Mouse (Mus musculus): ENCODE measurements around the gene Adamts20. TPM values are rescaled to one million over a fixed set of nuclear protein-coding genes. Genes with fewer than 3 reads are reported as not detected.
"Not testable (repeated sequence)": the region's sequence is repeated elsewhere in the genome, so short reads cannot be mapped to it uniquely, and the experiment has no call there.

Adamts20 gene
- polyA plus RNA-seq, 1 experiment, result 0.22 TPM

DNA sequence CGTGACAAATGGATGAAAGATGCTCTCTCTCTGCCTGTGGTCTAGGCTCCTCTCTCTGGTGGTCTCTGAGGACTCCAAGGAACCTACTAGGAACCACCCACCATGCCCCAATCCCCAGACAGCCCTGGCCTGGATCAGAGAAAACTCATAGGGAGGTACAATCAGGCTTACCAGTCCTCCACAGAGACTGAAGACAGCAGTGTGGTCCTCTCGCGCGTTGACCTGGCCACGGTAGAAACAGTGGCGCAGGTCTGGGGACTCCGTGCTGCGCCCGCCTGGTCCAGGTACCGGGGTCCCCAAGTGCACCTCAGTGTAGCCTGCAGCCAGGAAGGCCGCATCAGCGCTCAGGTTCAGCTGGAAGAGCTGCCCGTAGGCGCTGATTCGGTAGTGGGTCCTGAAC, 62.2 kb downstream of the Adamts20 start:
- TF ChIP-seq CTCF (IDR thresholded peaks at IDR 0.05; ENCODE audit: borderline replicate concordance, control insufficient read depth, extremely low read depth, insufficient read depth, low read length, poor library complexity) (no peak), POLR2A (IDR thresholded peaks at IDR 0.05; ENCODE audit: control insufficient read depth, extremely low read depth, insufficient read depth, low read length, poor library complexity) (no peak)
- Histone ChIP-seq H3K27me3 (ENCODE audit: control insufficient read depth, insufficient read depth, low read length) (peaks cover 6% of the 10 kb centered on the region), H3K27ac (ENCODE audit: control insufficient read depth, insufficient read depth, low read length) (no peak overlapping the region), H3K4me3 (ENCODE audit: control insufficient read depth, insufficient read depth, low read length) (no peak overlapping the region), H3K4me1 (replicated peaks; ENCODE audit: control insufficient read depth, insufficient read depth, low read length) (peaks cover 13% of the 10 kb centered on the region), H3K36me3 (ENCODE audit: control insufficient read depth, insufficient read depth, low read length) (no peaks in the 10 kb centered on the region)
- WGBS, result 14% methylated on average over 15 of the region's 15 CpGs
- no peak for DNase-seq

DNA sequence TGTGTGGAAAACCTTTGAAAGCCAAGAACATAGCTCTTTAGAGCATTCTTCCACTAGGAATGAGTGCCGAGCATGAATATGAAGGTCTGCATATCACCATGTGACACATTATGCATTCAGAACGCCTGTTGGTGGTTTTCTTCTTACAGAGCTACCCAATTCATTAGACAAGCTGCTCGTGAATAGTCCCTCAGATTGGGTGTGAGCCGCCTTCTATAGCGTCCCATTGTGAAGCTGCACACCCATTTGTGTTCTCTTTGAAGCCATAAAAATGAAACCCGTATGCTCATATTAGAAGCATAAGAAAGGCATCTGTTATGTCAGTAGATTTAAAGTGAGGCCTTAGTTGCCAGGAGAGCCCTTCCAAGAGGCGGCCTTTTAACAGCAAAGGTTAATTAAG, 72.5 kb downstream of the Adamts20 start:
- no peak for DNase-seq
- Histone ChIP-seq H3K27ac (ENCODE audit: control insufficient read depth, insufficient read depth, low read length) (no peak overlapping the region), H3K4me3 (ENCODE audit: control insufficient read depth, insufficient read depth, low read length) (no peak overlapping the region), H3K36me3 (ENCODE audit: control insufficient read depth, insufficient read depth, low read length) (no peaks in the 10 kb centered on the region), H3K27me3 (ENCODE audit: control insufficient read depth, insufficient read depth, low read length) (no peaks in the 10 kb centered on the region), H3K4me1 (replicated peaks; ENCODE audit: control insufficient read depth, insufficient read depth, low read length) (0 out of 2 replicates have a peak, but pooled peaks cover 2% of the 10 kb centered on the region)
- TF ChIP-seq CTCF (IDR thresholded peaks at IDR 0.05; ENCODE audit: borderline replicate concordance, control insufficient read depth, extremely low read depth, insufficient read depth, low read length, poor library complexity), result no peak
- TF ChIP-seq POLR2A (IDR thresholded peaks at IDR 0.05; ENCODE audit: control insufficient read depth, extremely low read depth, insufficient read depth, low read length, poor library complexity), result no peak
- WGBS, result 93% methylated on average over 7 of the region's 7 CpGs

DNA sequence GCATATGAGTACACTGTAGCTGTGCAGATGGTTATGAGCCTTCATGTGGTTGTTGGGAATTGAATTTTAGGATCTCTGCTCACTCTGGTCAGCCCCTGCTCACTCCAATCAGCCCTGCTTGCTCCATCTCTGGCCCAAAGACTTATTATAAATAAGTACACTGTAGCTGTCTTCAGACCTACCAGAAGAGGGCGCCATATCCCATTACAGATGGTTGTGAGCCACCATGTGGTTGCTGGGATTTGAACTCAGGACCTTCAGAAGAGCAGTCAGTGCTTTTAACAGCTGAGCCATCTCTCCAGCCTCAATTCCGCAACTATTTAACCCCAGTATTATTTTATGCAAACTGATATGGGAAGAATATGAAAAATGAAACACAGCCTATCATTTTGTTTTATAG, 75.1 kb downstream of the Adamts20 start:
- not testable (repeated sequence) for DNase-seq; H3K27ac ChIP-seq (ENCODE audit: control insufficient read depth, insufficient read depth, low read length); H3K36me3 ChIP-seq (ENCODE audit: control insufficient read depth, insufficient read depth, low read length); H3K27me3 ChIP-seq (ENCODE audit: control insufficient read depth, insufficient read depth, low read length); H3K4me3 ChIP-seq (ENCODE audit: control insufficient read depth, insufficient read depth, low read length); H3K4me1 ChIP-seq (replicated peaks; ENCODE audit: control insufficient read depth, insufficient read depth, low read length)
- WGBS, result 73% methylated on average over 2 of the region's 2 CpGs

DNA sequence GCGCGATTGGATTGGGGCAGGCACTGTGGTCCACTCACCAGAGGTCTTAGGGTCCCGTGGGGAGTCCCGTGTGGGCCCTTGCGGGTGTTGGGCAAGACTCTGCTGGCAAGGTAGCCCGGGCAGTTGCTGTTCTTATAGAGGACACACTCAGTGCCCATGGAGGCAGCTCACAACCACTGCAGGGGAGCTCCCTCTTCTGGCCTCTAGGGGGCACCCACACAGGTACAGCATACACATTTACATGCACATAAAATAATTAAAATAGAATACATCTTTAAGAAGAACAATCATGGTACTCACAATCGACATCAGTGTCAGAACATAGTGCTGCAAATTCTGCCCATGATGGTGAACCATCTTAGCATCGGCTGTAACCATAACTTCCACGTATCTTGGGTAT, 85.8 kb downstream of the Adamts20 start:
- DNase-seq, result peak; percentile 35
- Histone ChIP-seq H3K4me3 (ENCODE audit: control insufficient read depth, insufficient read depth, low read length) (no peak overlapping the region), H3K27me3 (ENCODE audit: control insufficient read depth, insufficient read depth, low read length) (no peaks in the 10 kb centered on the region), H3K36me3 (ENCODE audit: control insufficient read depth, insufficient read depth, low read length) (no peaks in the 10 kb centered on the region), H3K4me1 (replicated peaks; ENCODE audit: control insufficient read depth, insufficient read depth, low read length) (no peaks in the 10 kb centered on the region), H3K27ac (ENCODE audit: control insufficient read depth, insufficient read depth, low read length) (no peak overlapping the region)
- TF ChIP-seq CTCF (IDR thresholded peaks at IDR 0.05; ENCODE audit: borderline replicate concordance, control insufficient read depth, extremely low read depth, insufficient read depth, low read length, poor library complexity) (no peak), POLR2A (IDR thresholded peaks at IDR 0.05; ENCODE audit: control insufficient read depth, extremely low read depth, insufficient read depth, low read length, poor library complexity) (no peak)
- 90% methylated on average over 6 of the region's 9 CpGs for WGBS

DNA sequence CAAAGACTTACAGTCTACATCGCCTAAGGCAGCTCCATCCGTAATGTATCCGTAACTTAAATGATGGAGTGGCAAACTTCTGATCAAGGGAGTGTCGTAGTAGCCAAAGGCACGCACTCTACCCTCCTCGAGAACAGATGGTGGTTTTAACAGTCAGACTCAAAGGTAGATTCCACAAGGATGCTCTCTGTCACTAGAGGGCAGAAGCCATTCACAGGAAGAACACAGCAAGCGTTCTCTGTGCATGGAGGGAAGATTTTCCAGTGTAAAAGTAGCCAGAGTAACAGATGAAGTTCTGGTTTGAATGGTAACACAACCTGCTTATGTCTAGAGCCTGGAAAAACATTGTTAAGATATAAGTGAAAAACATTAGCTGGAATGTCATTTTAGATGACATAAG, 92.7 kb downstream of the Adamts20 start:
- Histone ChIP-seq H3K27me3 (ENCODE audit: control insufficient read depth, insufficient read depth, low read length) (no peaks in the 10 kb centered on the region), H3K4me1 (replicated peaks; ENCODE audit: control insufficient read depth, insufficient read depth, low read length) (no peaks in the 10 kb centered on the region), H3K36me3 (ENCODE audit: control insufficient read depth, insufficient read depth, low read length) (no peaks in the 10 kb centered on the region), H3K27ac (ENCODE audit: control insufficient read depth, insufficient read depth, low read length) (no peak overlapping the region), H3K4me3 (ENCODE audit: control insufficient read depth, insufficient read depth, low read length) (no peak overlapping the region)
- 76% methylated on average over 7 of the region's 7 CpGs for WGBS
- TF ChIP-seq POLR2A (IDR thresholded peaks at IDR 0.05; ENCODE audit: control insufficient read depth, extremely low read depth, insufficient read depth, low read length, poor library complexity), result no peak
- TF ChIP-seq CTCF (IDR thresholded peaks at IDR 0.05; ENCODE audit: borderline replicate concordance, control insufficient read depth, extremely low read depth, insufficient read depth, low read length, poor library complexity), result no peak
- no peak for DNase-seq

DNA sequence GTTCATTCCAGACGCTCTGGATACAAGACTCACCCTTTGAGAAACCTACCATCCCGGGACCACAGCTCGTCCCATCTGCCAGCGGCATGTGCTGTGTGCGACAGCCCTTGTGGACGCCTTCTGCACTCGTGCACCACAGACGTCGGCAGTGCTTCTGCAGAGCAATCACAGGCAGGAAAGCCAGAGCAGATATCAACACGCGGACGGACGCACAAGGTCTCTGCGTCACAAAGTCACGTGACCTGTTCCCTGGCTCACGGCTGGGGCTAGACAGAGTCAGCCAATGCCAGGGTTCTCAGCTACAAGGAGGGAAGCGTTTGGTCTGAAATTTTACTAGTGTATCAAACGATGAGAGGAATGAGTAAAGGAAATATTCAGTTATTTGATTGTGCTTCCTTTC, 116.2 kb downstream of the Adamts20 start:
- WGBS, result 92% methylated on average over 18 of the region's 18 CpGs
- no peak for DNase-seq

DNA sequence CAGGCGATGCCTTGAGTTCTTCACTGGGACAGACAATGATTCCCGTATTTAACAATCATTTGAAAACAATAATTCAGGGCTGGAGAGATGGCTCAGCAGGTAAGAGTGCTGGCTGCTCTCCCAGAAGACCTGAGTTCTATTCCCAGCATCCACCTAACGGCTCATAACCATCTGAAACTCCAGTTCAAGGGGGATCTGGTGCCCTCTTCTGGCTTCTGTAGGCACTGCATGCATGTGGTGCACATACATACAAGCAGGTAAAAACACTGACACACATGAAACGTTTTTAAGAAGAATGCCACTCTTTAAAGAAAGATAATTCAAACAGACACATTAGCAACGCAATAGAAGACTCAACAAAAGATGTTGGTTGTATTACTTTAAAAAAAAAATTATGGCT, 120.9 kb downstream of the Adamts20 start:
- no peak for DNase-seq
- Histone ChIP-seq H3K27me3 (ENCODE audit: control insufficient read depth, insufficient read depth, low read length) (no peaks in the 10 kb centered on the region), H3K4me1 (replicated peaks; ENCODE audit: control insufficient read depth, insufficient read depth, low read length) (no peaks in the 10 kb centered on the region), H3K4me3 (ENCODE audit: control insufficient read depth, insufficient read depth, low read length) (no peak overlapping the region), H3K36me3 (ENCODE audit: control insufficient read depth, insufficient read depth, low read length) (no peaks in the 10 kb centered on the region), H3K27ac (ENCODE audit: control insufficient read depth, insufficient read depth, low read length) (no peak overlapping the region)
- WGBS, result 89% methylated on average over 5 of the region's 5 CpGs
- no peak for TF ChIP-seq CTCF (IDR thresholded peaks at IDR 0.05; ENCODE audit: borderline replicate concordance, control insufficient read depth, extremely low read depth, insufficient read depth, low read length, poor library complexity)
- no peak for TF ChIP-seq POLR2A (IDR thresholded peaks at IDR 0.05; ENCODE audit: control insufficient read depth, extremely low read depth, insufficient read depth, low read length, poor library complexity)

More for the DNA sequence above, 116.2 kb downstream of the Adamts20 start:
- no peaks in the 10 kb centered on the region for H3K27me3 ChIP-seq (ENCODE audit: control insufficient read depth, insufficient read depth, low read length)
- no peak overlapping the region for H3K4me3 ChIP-seq (ENCODE audit: control insufficient read depth, insufficient read depth, low read length)
- TF ChIP-seq CTCF (IDR thresholded peaks at IDR 0.05; ENCODE audit: borderline replicate concordance, control insufficient read depth, extremely low read depth, insufficient read depth, low read length, poor library complexity), result no peak
- no peak for TF ChIP-seq POLR2A (IDR thresholded peaks at IDR 0.05; ENCODE audit: control insufficient read depth, extremely low read depth, insufficient read depth, low read length, poor library complexity)
- no peaks in the 10 kb centered on the region for H3K4me1 ChIP-seq (replicated peaks; ENCODE audit: control insufficient read depth, insufficient read depth, low read length)
- H3K27ac ChIP-seq (ENCODE audit: control insufficient read depth, insufficient read depth, low read length), result no peak overlapping the region
- no peaks in the 10 kb centered on the region for H3K36me3 ChIP-seq (ENCODE audit: control insufficient read depth, insufficient read depth, low read length)

Data from thymus, adult 2 months (tissue).